Mouse (Mus musculus) spleen, postnatal 4 days (tissue): ENCODE measurements around the gene Gramd1a.

Experiments
- DNase-seq, 2 experiments: peaks; one replicate each; pipeline ENCODE4 v3.0.0; 2022; ENCODE audit warnings: low spot score in 2 of 2

The Gramd1a gene

GRCm38 (mm10) chr7:31151301-31152241, 4.1 kb downstream of the Gramd1a start:
- peak; percentile 46 to 79 for DNase-seq

- peak; percentile 80 to 89 for DNase-seq
These were observed 5.0 kb downstream of the Gramd1a start for GRCm38 (mm10) chr7:31150566-31151300.

GRCm38 (mm10) chr7:31149751-31150565, 5.7 kb downstream of the Gramd1a start:
- DNase-seq: no peak

DNA sequence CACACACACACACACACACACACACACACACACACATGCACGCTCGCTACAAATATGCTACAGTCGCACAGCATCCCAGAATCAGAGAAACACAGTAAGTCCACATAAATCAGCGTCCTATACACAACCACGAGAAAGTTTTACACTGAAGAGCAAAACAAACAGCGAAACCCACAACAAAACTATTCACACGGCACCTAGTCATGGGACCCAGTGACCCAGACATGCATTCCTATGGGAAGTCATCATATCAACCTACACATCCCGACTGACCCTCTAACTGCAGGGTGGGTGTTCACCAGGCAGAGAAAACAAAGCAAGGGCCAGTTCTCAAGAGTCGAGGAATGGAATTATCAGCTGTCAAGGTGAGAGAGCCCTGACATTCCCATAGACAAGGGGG, 6.4 kb downstream of the Gramd1a start:
- DNase-seq: no peak

DNA sequence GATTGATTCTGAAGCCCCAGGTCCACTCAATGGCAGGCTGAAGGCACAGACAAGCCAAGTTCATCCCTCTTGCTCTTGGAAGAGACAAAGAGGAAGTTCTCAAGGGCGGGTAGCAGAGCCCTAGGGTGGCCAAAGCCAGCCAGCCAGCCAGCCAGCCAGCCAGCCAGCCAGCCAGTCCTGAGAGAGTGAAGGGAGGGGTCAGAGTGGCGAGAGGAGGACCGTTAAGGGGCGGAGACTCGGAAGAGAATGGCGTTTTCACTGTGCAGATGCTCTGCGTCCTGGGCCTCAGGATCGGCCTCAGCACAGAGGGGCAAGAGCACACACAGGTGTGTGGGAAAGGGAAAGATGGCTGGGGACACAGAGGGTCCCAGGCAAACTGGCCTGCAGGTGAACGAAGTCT, 6.9 kb downstream of the Gramd1a start:
- DNase-seq: peak; percentile 64 to 76

- DNase-seq: no peak
These were observed 7.6 kb downstream of the Gramd1a start for GRCm38 (mm10) chr7:31148086-31148485.

- no peak for DNase-seq
These were observed 10.0 kb downstream of the Gramd1a start for GRCm38 (mm10) chr7:31145596-31146160.

DNA sequence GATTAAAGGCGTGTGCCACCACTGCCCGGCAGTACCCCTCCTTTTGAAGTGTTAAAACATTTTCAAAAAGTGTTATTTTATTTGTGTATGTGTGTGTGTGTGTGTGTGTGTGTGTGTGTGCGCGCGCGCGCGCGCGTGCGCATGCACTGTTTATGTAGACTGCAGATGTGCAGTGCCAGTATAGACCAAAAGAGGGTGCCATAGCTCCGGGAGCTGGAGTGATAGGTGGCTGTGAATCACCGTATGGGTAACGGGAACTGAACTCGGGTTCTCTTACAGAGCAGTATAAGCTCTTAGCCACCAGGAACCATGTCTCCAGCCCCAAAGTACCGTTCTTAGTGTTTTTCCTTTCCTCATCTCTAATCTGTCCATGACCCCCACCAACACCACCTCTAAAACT, 10.8 kb downstream of the Gramd1a start:
- DNase-seq: no peak

DNA sequence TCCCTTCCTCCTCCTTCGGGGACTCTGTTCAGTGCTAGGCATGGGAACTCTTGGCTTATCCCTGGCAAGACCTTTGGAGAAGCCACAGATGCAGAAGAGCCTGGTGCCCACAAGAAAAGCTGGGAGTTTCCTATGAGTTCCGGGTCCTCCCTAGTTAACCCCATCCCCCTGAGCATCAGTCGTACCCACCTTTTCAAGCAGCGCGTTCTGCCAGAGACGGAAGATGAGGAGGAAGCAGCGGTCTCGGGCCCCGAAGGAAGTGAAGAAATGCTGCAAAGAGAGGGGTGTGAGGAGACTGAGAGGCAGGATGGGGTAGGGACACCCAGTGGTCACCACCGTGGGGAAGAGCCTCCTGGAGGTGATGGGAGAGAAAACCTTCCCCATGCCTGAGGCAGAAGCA, 14.8 kb downstream of the Gramd1a start:
- DNase-seq: no peak

DNA sequence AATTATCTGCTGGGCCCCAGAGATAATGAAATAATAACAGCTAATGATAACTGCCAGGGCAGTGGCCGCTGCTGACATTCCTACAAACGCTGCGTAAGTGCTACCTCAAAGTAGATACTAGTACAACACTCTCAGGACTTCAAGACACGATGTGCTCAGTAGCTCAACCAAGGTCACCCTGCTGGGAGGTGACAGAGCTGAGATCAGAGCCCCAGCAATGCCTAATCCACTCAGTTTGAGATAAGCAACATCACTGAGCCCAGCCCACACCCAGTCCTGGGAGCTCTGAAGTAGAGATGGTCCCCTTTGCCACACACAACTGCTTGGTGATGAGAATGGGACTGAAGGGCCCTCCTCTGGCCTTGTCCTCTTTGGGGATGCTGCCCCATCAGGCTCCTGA, 15.4 kb downstream of the Gramd1a start:
- DNase-seq: no peak

GRCm38 (mm10) chr7:31139765-31140164, 15.9 kb downstream of the Gramd1a start:
- peak; percentile 64 to 81 for DNase-seq

DNA sequence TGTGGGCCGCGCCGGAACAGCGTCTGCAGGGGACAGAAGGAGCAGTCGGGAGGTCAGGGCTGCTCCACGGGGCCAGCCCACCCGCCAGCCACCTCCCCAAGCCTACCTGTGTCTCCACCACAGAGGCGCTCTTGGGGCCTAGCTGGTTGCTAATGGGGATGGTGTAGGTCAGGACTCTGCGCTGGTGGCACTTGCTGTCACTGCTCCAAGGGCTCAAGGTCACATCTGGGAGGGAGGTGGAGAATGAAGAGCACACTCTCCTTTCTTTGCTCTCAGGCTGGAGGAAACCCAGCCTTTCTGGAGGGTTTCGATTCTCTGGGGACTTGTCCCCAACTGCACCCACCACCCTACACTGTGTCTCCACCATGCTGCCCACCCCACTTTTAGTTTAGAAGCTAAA, 20.0 kb downstream of the Gramd1a start:
- no peak for DNase-seq

DNA sequence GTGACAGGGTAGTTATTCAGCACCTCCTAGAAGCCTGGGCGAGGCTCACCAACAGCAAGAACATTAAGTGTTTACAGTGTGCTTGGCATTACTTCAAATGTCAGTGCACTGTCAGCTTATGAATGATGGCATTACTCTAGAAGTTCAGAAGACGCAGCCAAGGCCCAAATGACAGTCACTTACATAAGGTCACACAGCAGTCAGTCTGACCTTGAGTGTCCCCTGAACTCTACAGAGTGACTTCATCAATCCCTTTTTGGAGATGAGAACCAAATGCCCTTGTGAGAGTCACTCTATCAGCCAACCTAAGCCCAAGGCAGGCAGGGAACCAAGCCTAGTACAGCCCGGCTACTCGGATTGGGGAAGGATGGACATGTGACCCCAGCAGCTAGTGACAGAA, 23.8 kb downstream of the Gramd1a start:
- DNase-seq: no peak

- no peak for DNase-seq
These were observed 24.9 kb downstream of the Gramd1a start for GRCm38 (mm10) chr7:31130841-31131240.

DNA sequence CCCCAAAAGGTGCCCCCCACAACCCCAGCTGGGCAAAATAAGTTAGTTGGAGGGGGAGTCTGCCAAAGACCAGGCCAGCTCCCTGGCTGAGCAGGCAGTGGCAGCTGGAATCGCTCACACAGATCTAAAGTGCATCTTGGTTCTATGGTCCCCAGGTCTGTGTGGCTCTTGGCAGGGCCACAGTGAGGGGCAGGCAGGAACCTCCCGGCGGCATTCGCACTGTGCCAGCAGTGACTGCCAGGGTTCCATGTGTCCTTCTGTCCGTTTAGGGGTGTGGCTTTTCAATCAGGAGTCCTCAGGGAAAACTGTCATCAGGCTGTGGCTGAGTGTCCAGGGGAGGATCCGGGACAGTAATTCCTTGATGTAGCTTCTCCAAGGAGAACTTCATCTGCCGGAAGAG, 25.5 kb downstream of the Gramd1a start:
- DNase-seq: no peak

GRCm38 (mm10) chr7:31128157-31128705, 27.5 kb downstream of the Gramd1a start:
- DNase-seq: no peak

- DNase-seq: no peak
These were observed 28.6 kb downstream of the Gramd1a start, which contains the start of gene Scn1b for GRCm38 (mm10) chr7:31126851-31127724. Scn1b (minus strand) TSS chr7:31127003.

DNA sequence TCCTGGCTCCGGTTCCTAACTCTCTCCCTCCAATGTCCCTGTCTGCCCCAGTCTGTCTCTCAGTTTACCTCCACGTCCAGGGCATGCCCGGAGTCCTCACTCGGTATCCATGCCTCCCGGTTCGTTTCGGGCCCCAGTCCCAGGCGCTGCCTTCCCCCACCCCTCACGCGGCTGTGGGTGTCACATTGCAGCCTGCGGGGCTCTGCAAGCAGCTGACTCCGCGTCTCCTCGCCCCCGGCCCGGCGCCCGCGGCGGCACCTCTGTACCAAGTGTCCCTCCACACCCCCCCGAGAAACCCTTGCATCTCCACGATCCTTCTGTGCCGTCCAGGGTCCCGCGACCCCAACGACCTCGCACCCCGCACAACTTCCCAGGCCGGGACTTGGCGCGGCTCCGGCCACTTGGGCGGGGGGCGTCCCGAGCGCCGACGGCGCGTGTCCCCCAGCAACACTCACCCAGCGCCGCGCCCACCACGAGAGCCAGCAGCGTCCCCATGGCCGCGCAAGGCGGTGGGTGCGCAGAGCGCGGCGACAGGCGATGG, 29.4 kb downstream of the Gramd1a start:
- DNase-seq: no peak

DNA sequence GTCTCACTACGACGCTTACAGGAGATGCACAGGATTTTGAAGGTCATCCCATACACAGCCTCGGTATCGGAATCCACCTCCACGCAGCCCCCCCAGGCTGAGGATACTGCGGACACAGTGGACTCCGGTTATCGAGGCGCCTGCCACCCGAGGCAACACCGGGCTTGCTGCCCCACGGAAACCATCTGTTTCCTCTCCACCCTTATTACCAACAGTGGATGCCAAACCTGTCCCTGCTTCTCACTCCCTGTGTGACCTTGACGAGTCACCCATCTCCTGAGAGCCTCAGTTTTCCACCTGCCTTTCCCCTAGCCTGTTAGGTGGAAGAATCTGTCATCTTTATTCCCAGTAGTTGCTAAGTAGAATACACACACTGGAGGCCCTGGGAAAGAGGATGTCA, 30.6 kb downstream of the Gramd1a start:
- no peak for DNase-seq

DNA sequence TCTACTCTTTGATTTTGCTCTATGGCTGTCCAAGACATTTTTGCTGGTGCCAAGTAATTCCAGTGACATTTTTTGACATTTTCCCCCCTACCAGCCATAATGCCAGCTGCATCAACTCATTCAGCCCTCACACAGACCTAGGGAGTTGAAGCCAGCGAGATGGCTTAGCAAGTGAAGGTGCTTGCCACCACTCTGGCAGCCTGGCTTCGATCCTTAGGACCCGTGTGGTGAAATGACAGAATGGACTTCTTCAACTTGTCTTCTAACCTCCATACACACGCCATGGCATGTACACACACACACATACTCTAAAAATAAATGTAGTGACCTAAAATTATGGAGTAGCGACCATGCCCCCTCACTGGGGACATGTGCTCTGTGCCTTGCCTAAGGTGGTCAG, 31.3 kb downstream of the Gramd1a start:
- DNase-seq: no peak
